Mouse (Mus musculus): Measurements from ENCODE around the gene Scarf1. TPM values are rescaled to one million over a fixed set of nuclear protein-coding genes. Genes with fewer than 3 reads are reported as not detected.
A peak's percentile ranks its signal among the peaks of the same experiment; 100 is the strongest.

The Scarf1 gene
- polyA plus RNA-seq, 1 experiment from 2014 or later = 16.3 TPM

- Histone ChIP-seq H3K36me3 (no peaks in the 10 kb centered on the region), H3K4me3 (no peak overlapping the region), H3K9ac (no peak overlapping the region), H3K27ac (no peak overlapping the region), H3K4me2 (no peak overlapping the region), H3K9me3 (no peaks in the 10 kb centered on the region), H3K27me3 (no peaks in the 10 kb centered on the region), H3K4me1 (peaks cover 5% of the 10 kb centered on the region)
- ATAC-seq (ENCODE audit: borderline replicate concordance, extremely low read depth, low FRiP score, low TSS enrichment) = no peak
- 87% methylated on average over 25 of the region's 25 CpGs for WGBS
Observed at GRCm38 (mm10) chr11:75515186-75515585, 1.8 kb downstream of the Scarf1 start.

- H3K9ac ChIP-seq = no peak overlapping the region
- ATAC-seq (ENCODE audit: borderline replicate concordance, extremely low read depth, low FRiP score, low TSS enrichment) = no peak
- H3K27me3 ChIP-seq = no peaks in the 10 kb centered on the region
- H3K4me1 ChIP-seq = no peaks in the 10 kb centered on the region
- no peaks in the 10 kb centered on the region for H3K36me3 ChIP-seq
- 69% methylated on average over 15 of the region's 15 CpGs for WGBS
- H3K4me3 ChIP-seq = no peak overlapping the region
- no peaks in the 10 kb centered on the region for H3K9me3 ChIP-seq
- no peak overlapping the region for H3K27ac ChIP-seq
- no peak overlapping the region for H3K4me2 ChIP-seq
Observed at GRCm38 (mm10) chr11:75519834-75520633, 6.7 kb downstream of the Scarf1 start.

GRCm38 (mm10) chr11:75521609-75522008 is 8.3 kb downstream of the Scarf1 start:
- Histone ChIP-seq H3K36me3 (no peaks in the 10 kb centered on the region), H3K9ac (no peak overlapping the region)
- 72% methylated on average over 4 of the region's 4 CpGs for WGBS

GRCm38 (mm10) chr11:75522793-75523192 is 9.5 kb downstream of the Scarf1 start:
- no peaks in the 10 kb centered on the region for H3K9me3 ChIP-seq
- H3K27me3 ChIP-seq = no peaks in the 10 kb centered on the region
- no peak overlapping the region for H3K4me2 ChIP-seq
- no peak overlapping the region for H3K9ac ChIP-seq
- no peaks in the 10 kb centered on the region for H3K4me1 ChIP-seq
- no peak for ATAC-seq (ENCODE audit: borderline replicate concordance, extremely low read depth, low FRiP score, low TSS enrichment)
- H3K36me3 ChIP-seq = no peaks in the 10 kb centered on the region
- no peak overlapping the region for H3K4me3 ChIP-seq
- WGBS = 69% methylated on average over 2 of the region's 2 CpGs
- no peak overlapping the region for H3K27ac ChIP-seq

More at GRCm38 (mm10) chr11:75521609-75522008, 8.3 kb downstream of the Scarf1 start:
- ATAC-seq (ENCODE audit: borderline replicate concordance, extremely low read depth, low FRiP score, low TSS enrichment) = no peak
- Histone ChIP-seq H3K4me3 (no peak overlapping the region), H3K27me3 (no peaks in the 10 kb centered on the region), H3K9me3 (no peaks in the 10 kb centered on the region), H3K27ac (no peak overlapping the region), H3K4me2 (no peak overlapping the region), H3K4me1 (no peaks in the 10 kb centered on the region)

- no peak overlapping the region for H3K4me2 ChIP-seq
- H3K27me3 ChIP-seq = no peaks in the 10 kb centered on the region
- no peaks in the 10 kb centered on the region for H3K36me3 ChIP-seq
- no peaks in the 10 kb centered on the region for H3K9me3 ChIP-seq
- H3K4me3 ChIP-seq = no peak overlapping the region
- H3K4me1 ChIP-seq = no peaks in the 10 kb centered on the region
- no peak overlapping the region for H3K9ac ChIP-seq
- WGBS = 79% methylated on average over 15 of the region's 15 CpGs
- no peak for ATAC-seq (ENCODE audit: borderline replicate concordance, extremely low read depth, low FRiP score, low TSS enrichment)
- H3K27ac ChIP-seq = no peak overlapping the region
Observed at GRCm38 (mm10) chr11:75525531-75526125, 12.3 kb downstream of the Scarf1 start.

GRCm38 (mm10) chr11:75526943-75527342 is 13.6 kb downstream of the Scarf1 start:
- no peak overlapping the region for H3K9ac ChIP-seq
- H3K4me1 ChIP-seq = no peaks in the 10 kb centered on the region; the same call in 1 of the 2 replicates
- H3K4me3 ChIP-seq = no peak overlapping the region
- H3K27ac ChIP-seq = no peak overlapping the region
- no peaks in the 10 kb centered on the region for H3K9me3 ChIP-seq
- no peaks in the 10 kb centered on the region for H3K27me3 ChIP-seq
- WGBS = 74% methylated on average over 6 of the region's 6 CpGs
- no peak for ATAC-seq (ENCODE audit: borderline replicate concordance, extremely low read depth, low FRiP score, low TSS enrichment)
- H3K36me3 ChIP-seq = no peaks in the 10 kb centered on the region
- no peak overlapping the region for H3K4me2 ChIP-seq

- WGBS = 26% methylated on average over 4 of the region's 4 CpGs
- Histone ChIP-seq H3K27me3 (no peaks in the 10 kb centered on the region), H3K4me1 (peaks cover 19% of the 10 kb centered on the region), H3K4me3 (no peak overlapping the region), H3K27ac (no peak overlapping the region), H3K9me3 (no peaks in the 10 kb centered on the region), H3K4me2 (no peak overlapping the region), H3K9ac (no peak overlapping the region), H3K36me3 (no peaks in the 10 kb centered on the region)
- ATAC-seq (ENCODE audit: borderline replicate concordance, extremely low read depth, low FRiP score, low TSS enrichment) = no peak
Observed at GRCm38 (mm10) chr11:75529771-75530170, 16.4 kb downstream of the Scarf1 start.

GRCm38 (mm10) chr11:75530325-75530724 is 17.0 kb downstream of the Scarf1 start:
- no peak overlapping the region for H3K27ac ChIP-seq

GRCm38 (mm10) chr11:75530845-75531373 is 17.6 kb downstream of the Scarf1 start:
- peak overlapping the region; percentile 98 for H3K4me2 ChIP-seq
- no peaks in the 10 kb centered on the region for H3K27me3 ChIP-seq
- H3K9me3 ChIP-seq = no peaks in the 10 kb centered on the region
- peaks cover 26% of the 10 kb centered on the region for H3K4me1 ChIP-seq
- no peak for ATAC-seq (ENCODE audit: borderline replicate concordance, extremely low read depth, low FRiP score, low TSS enrichment)
- peak overlapping the region; percentile 65 for H3K9ac ChIP-seq
- under 1% methylated on average over 31 of the region's 31 CpGs for WGBS
- no peaks in the 10 kb centered on the region for H3K36me3 ChIP-seq
- peak overlapping the region; percentile 92 for H3K27ac ChIP-seq
- peak overlapping the region; percentile 59 for H3K4me3 ChIP-seq

More at GRCm38 (mm10) chr11:75530325-75530724, 17.0 kb downstream of the Scarf1 start:
- H3K27me3 ChIP-seq = no peaks in the 10 kb centered on the region
- no peaks in the 10 kb centered on the region for H3K9me3 ChIP-seq
- H3K4me1 ChIP-seq = peaks cover 24% of the 10 kb centered on the region
- peak overlapping the region; percentile 98 for H3K4me2 ChIP-seq
- H3K9ac ChIP-seq = peak overlapping the region; percentile 65
- no peaks in the 10 kb centered on the region for H3K36me3 ChIP-seq
- peak; percentile 65; the same call in 1 of the 2 replicates for ATAC-seq (ENCODE audit: borderline replicate concordance, extremely low read depth, low FRiP score, low TSS enrichment)
- peak overlapping the region; percentile 59 for H3K4me3 ChIP-seq
- WGBS = under 1% methylated on average over 10 of the region's 10 CpGs

GRCm38 (mm10) chr11:75531469-75532242 is 18.3 kb downstream of the Scarf1 start, which contains the start of gene Slc43a2:
Gene Slc43a2 (plus strand): TSS chr11:75531694.
- Histone ChIP-seq H3K27me3 (no peaks in the 10 kb centered on the region), H3K4me1 (peaks cover 26% of the 10 kb centered on the region), H3K36me3 (no peaks in the 10 kb centered on the region), H3K9me3 (no peaks in the 10 kb centered on the region), H3K9ac (peak within 1 kb of the TSS; percentile 65), H3K4me2 (peak within 1 kb of the TSS; percentile 98), H3K4me3 (peak within 1 kb of the TSS; percentile 59), H3K27ac (peak within 1 kb of the TSS; percentile 92)
- ATAC-seq (ENCODE audit: borderline replicate concordance, extremely low read depth, low FRiP score, low TSS enrichment) = peak; percentile 91
- WGBS = under 1% methylated on average over 62 of the region's 62 CpGs

Measured in lung, embryonic 15.5 days (tissue).